Comparison of ENCODE assay signal across 16 mouse cellular contexts in genomic region chr17:78791068-78791689, GRCm38 (mm10). TPM values are rescaled to one million over a fixed set of nuclear protein-coding genes. Genes with fewer than 3 reads are reported as not detected.
DNase-seq lines count a peak whose midpoint lies in the region; ATAC-seq and TF ChIP-seq lines count a peak whose summit lies in the region.
"Had no signal": no experiment of that assay in that cellular context is flagged by ENCODE, and none has a peak within 500 bp of the region (broad histone marks: within the 10 kb centered on the region; RNA-seq: fewer than 3 reads in every experiment).

No protein-coding gene starts in this region.

- no peaks in the 10 kb centered on the region for H3K9me3 ChIP-seq in hindbrain, embryonic 14.5 days (ENCODE audit: control insufficient read depth, low read length)
- no peaks in the 10 kb centered on the region for H3K9me3 ChIP-seq in hindbrain, embryonic 11.5 days (ENCODE audit: control insufficient read depth, low read length)
- no peaks in the 10 kb centered on the region for H3K9me3 ChIP-seq in heart, postnatal 0 days (replicated peaks; ENCODE audit: control insufficient read depth, low read length)
- H3K9me3 ChIP-seq: hindbrain, embryonic 10.5 days; limb, embryonic 15.5 days; lung, embryonic 15.5 days had no signal

- no peak overlapping the region for H3K4me2 ChIP-seq in hindbrain, embryonic 14.5 days (replicated peaks)
- no peak overlapping the region for H3K4me2 ChIP-seq in hindbrain, embryonic 11.5 days (replicated peaks; ENCODE audit: low read depth, low read length)
- H3K4me2 ChIP-seq in heart, postnatal 0 days (ENCODE audit: low read depth, low read length), result no peak overlapping the region; the same call in 1 of the 2 replicates
- H3K4me2 ChIP-seq: limb, embryonic 15.5 days; lung, embryonic 15.5 days had no signal

- H3K27ac ChIP-seq in hindbrain, embryonic 14.5 days, result no peak overlapping the region
- no peak overlapping the region for H3K27ac ChIP-seq in hindbrain, embryonic 11.5 days (ENCODE audit: low read depth, low read length)
- peak overlapping the region; percentile 80 for H3K27ac ChIP-seq in heart, adult 2 months
- H3K27ac ChIP-seq in heart, postnatal 0 days (ENCODE audit: low read depth), result peak overlapping the region; percentile 90
- H3K27ac ChIP-seq: hindbrain, embryonic 10.5 days; limb, embryonic 15.5 days; lung, embryonic 15.5 days had no signal

- H3K79me2 ChIP-seq in heart, adult 2 months (replicated peaks; ENCODE audit: control insufficient read depth, insufficient read depth, low read length), result no peaks in the 10 kb centered on the region

- 82% methylated on average over 7 of the region's 7 CpGs for WGBS in hindbrain, embryonic 14.5 days
- 85% methylated on average over 7 of the region's 7 CpGs for WGBS in hindbrain, embryonic 11.5 days
- 23% methylated on average over 7 of the region's 7 CpGs for WGBS in heart, adult 2 months
- WGBS in heart, postnatal 0 days, result 14% methylated on average over 7 of the region's 7 CpGs

- intact Hi-C loops in heart, adult 2 months (cut with DNase I), result no loop called here

- no peaks in the 10 kb centered on the region for H3K27me3 ChIP-seq in hindbrain, embryonic 14.5 days (ENCODE audit: control insufficient read depth, insufficient read depth, low read length)
- H3K27me3 ChIP-seq in hindbrain, embryonic 11.5 days (ENCODE audit: control insufficient read depth, insufficient read depth, low read length), result no peaks in the 10 kb centered on the region
- no peaks in the 10 kb centered on the region for H3K27me3 ChIP-seq in heart, adult 2 months (ENCODE audit: control insufficient read depth, insufficient read depth, low read length)
- no peaks in the 10 kb centered on the region for H3K27me3 ChIP-seq in heart, postnatal 0 days (ENCODE audit: control insufficient read depth, insufficient read depth, low read length)
- H3K27me3 ChIP-seq: limb, embryonic 15.5 days; lung, embryonic 15.5 days had no signal

- peaks cover 67% of the 10 kb centered on the region for H3K36me3 ChIP-seq in hindbrain, embryonic 14.5 days (replicated peaks; ENCODE audit: control insufficient read depth, insufficient read depth)
- no peaks in the 10 kb centered on the region for H3K36me3 ChIP-seq in hindbrain, embryonic 11.5 days (ENCODE audit: control insufficient read depth, insufficient read depth, low read length)
- peaks cover 21% of the 10 kb centered on the region for H3K36me3 ChIP-seq in heart, adult 2 months (ENCODE audit: control insufficient read depth, insufficient read depth, low read length)
- peaks cover 27% of the 10 kb centered on the region for H3K36me3 ChIP-seq in heart, postnatal 0 days (replicated peaks; ENCODE audit: control insufficient read depth, insufficient read depth, low read length)

- H3K4me1 ChIP-seq in hindbrain, embryonic 14.5 days (replicated peaks; ENCODE audit: control insufficient read depth, insufficient read depth, low read length), result no peaks in the 10 kb centered on the region
- H3K4me1 ChIP-seq in hindbrain, embryonic 11.5 days (replicated peaks; ENCODE audit: control insufficient read depth, insufficient read depth, low read length), result no peaks in the 10 kb centered on the region
- peaks cover 6% of the 10 kb centered on the region for H3K4me1 ChIP-seq in heart, adult 2 months (ENCODE audit: control insufficient read depth, insufficient read depth, low read length)
- peaks cover 23% of the 10 kb centered on the region for H3K4me1 ChIP-seq in heart, postnatal 0 days (ENCODE audit: control insufficient read depth, insufficient read depth)
- H3K4me1 ChIP-seq: hindbrain, embryonic 10.5 days; limb, embryonic 15.5 days; lung, embryonic 15.5 days had no signal

- peak; percentile 23 for DNase-seq in hindbrain, embryonic 14.5 days (ENCODE audit: low spot score)
- no peak for DNase-seq in hindbrain, embryonic 11.5 days (ENCODE audit: low spot score)
- peak; percentile 65 for DNase-seq in NIH3T3 (ENCODE audit: low read depth)
- DNase-seq in heart, adult 2 months, result peak in 1 of 2 experiments; percentile 49
- DNase-seq in heart, postnatal 0 days (ENCODE audit: low spot score), result peak; percentile 94
- no peak for DNase-seq in right cerebral cortex, adult 2 months (ENCODE audit: low spot score in 2 of 2)
- DNase-seq in cerebellum, postnatal 10 days, result no peak
- no peak for DNase-seq in cerebellum, adult 18-20 months
- DNase-seq: B cell, adult 2 months; cerebellum, adult 2 months; embryo, embryonic 11 days; kidney, adult 9 months; thymus, adult 2 months had no signal

- peak; percentile 38 for TF ChIP-seq POLR2A in heart, adult 2 months (IDR thresholded peaks at IDR 0.05; ENCODE audit: insufficient read depth, low read depth, low read length)

- no peak for TF ChIP-seq EP300 in heart, adult 2 months (IDR thresholded peaks at IDR 0.05; ENCODE audit: insufficient read depth, low read depth, low read length)
- peak; percentile 89 for TF ChIP-seq EP300 in heart, postnatal 0 days (IDR thresholded peaks at IDR 0.05; ENCODE audit: low read depth)

- H3K9ac ChIP-seq in hindbrain, embryonic 14.5 days, result no peak overlapping the region
- H3K9ac ChIP-seq in hindbrain, embryonic 11.5 days (ENCODE audit: low read depth, low read length), result no peak overlapping the region
- peak overlapping the region; percentile 30; the same call in 1 of the 2 replicates for H3K9ac ChIP-seq in heart, adult 2 months (ENCODE audit: low read depth, low read length)
- no peak overlapping the region for H3K9ac ChIP-seq in heart, postnatal 0 days (replicated peaks; ENCODE audit: low read depth, low read length)
- H3K9ac ChIP-seq: limb, embryonic 15.5 days; lung, embryonic 15.5 days had no signal

- ATAC-seq in hindbrain, embryonic 14.5 days (ENCODE audit: low FRiP score), result no peak
- ATAC-seq in hindbrain, embryonic 11.5 days (ENCODE audit: low FRiP score), result no peak
- peak; percentile 91 for ATAC-seq in heart, postnatal 0 days (ENCODE audit: insufficient read depth, low read depth)

- TF ChIP-seq CTCF in heart, adult 2 months (IDR thresholded peaks at IDR 0.05), result no peak
- no peak for TF ChIP-seq CTCF in heart, postnatal 0 days (IDR thresholded peaks at IDR 0.05; ENCODE audit: low read depth)

- H3K4me3 ChIP-seq in hindbrain, embryonic 14.5 days (replicated peaks; ENCODE audit: low read length), result no peak overlapping the region
- H3K4me3 ChIP-seq in hindbrain, embryonic 11.5 days (ENCODE audit: low read depth, low read length), result no peak overlapping the region
- H3K4me3 ChIP-seq in heart, adult 2 months, result no peak overlapping the region
- H3K4me3 ChIP-seq in heart, postnatal 0 days (ENCODE audit: low read depth, low read length), result no peak overlapping the region
- H3K4me3 ChIP-seq: hindbrain, embryonic 10.5 days; limb, embryonic 15.5 days; lung, embryonic 15.5 days had no signal

RNA-seq across cellular contexts. Expression of gene Heatr5b, which starts 44.0 kb away (rescaled TPM):
- 20.1 and 21.4 TPM in 2 replicates for polyA plus RNA-seq in hindbrain, embryonic 14.5 days (2014; fragmentation: Nextera tagmentation; extraction: Ambion mirVana)
- 12.3 and 15.5 TPM in 2 replicates for polyA plus RNA-seq in hindbrain, embryonic 11.5 days (2014; fragmentation: Nextera tagmentation; extraction: Ambion mirVana)
- 10 to 100 TPM; 38.8 to 45.7 TPM for total RNA-seq in heart, adult 2 months (2021)
- 27.7 and 57.3 TPM in 2 replicates for polyA plus RNA-seq in heart, adult 2 months (2012; rRNA removed)
- 38.6 and 56.7 TPM in 2 replicates for total RNA-seq in heart, postnatal 0 days (2014; rRNA removed; ENCODE audit: low replicate concordance)
- 13.8 and 16.3 TPM in 2 replicates for polyA plus RNA-seq in heart, postnatal 0 days (2015; fragmentation: Nextera tagmentation; extraction: Ambion mirVana)

RNA-seq across cellular contexts. Expression of gene Gpatch11, which starts 44.2 kb away (rescaled TPM):
- 48.7 and 55.3 TPM in 2 replicates for polyA plus RNA-seq in hindbrain, embryonic 14.5 days (2014; fragmentation: Nextera tagmentation; extraction: Ambion mirVana)
- 41.2 and 43.5 TPM in 2 replicates for polyA plus RNA-seq in hindbrain, embryonic 11.5 days (2014; fragmentation: Nextera tagmentation; extraction: Ambion mirVana)
- 10 to 100 TPM; 26.4 to 26.9 TPM for total RNA-seq in heart, adult 2 months (2021)
- polyA plus RNA-seq in heart, adult 2 months (2012; rRNA removed), result 11.6 and 20.1 TPM in 2 replicates
- total RNA-seq in heart, postnatal 0 days (2014; rRNA removed; ENCODE audit: low replicate concordance), result 3.8 and 4.6 TPM in 2 replicates
- 43.7 and 45.0 TPM in 2 replicates for polyA plus RNA-seq in heart, postnatal 0 days (2015; fragmentation: Nextera tagmentation; extraction: Ambion mirVana)

RNA-seq across cellular contexts. Expression of gene Strn, which starts 54.2 kb away (rescaled TPM):
- polyA plus RNA-seq in hindbrain, embryonic 14.5 days (2014; fragmentation: Nextera tagmentation; extraction: Ambion mirVana), result 7.6 and 8.0 TPM in 2 replicates
- 7.4 and 7.9 TPM in 2 replicates for polyA plus RNA-seq in hindbrain, embryonic 11.5 days (2014; fragmentation: Nextera tagmentation; extraction: Ambion mirVana)
- total RNA-seq in heart, adult 2 months (2021), result 10 to 100 TPM; 20.3 to 24.2 TPM
- 6.1 and 11.8 TPM in 2 replicates for polyA plus RNA-seq in heart, adult 2 months (2012; rRNA removed)
- total RNA-seq in heart, postnatal 0 days (2014; rRNA removed; ENCODE audit: low replicate concordance), result 29.1 and 44.3 TPM in 2 replicates
- polyA plus RNA-seq in heart, postnatal 0 days (2015; fragmentation: Nextera tagmentation; extraction: Ambion mirVana), result 8.0 and 8.2 TPM in 2 replicates

Comparison
In these comparisons a context has a peak if more than half of its experiments do, and no peak if none do; other contexts are left out.
1. DNase-seq: peak in hindbrain, embryonic 14.5 days (single experiment), NIH3T3 (single experiment) and heart, postnatal 0 days (single experiment); none in hindbrain, embryonic 11.5 days (single experiment), right cerebral cortex, adult 2 months (0 of 2), cerebellum, postnatal 10 days (0 of 2) and cerebellum, adult 18-20 months (0 of 2).
2. H3K27ac ChIP-seq: peak in heart, adult 2 months (single experiment) and heart, postnatal 0 days (single experiment); none in hindbrain, embryonic 14.5 days (single experiment) and hindbrain, embryonic 11.5 days (single experiment).